Mouse (Mus musculus): ENCODE measurements around the gene Scp2. TPM values are rescaled to one million over a fixed set of nuclear protein-coding genes. Genes with fewer than 3 reads are reported as not detected.
A peak's percentile ranks its signal among the peaks of the same experiment; 100 is the strongest.
"Not testable (repeated sequence)": the region's sequence is repeated elsewhere in the genome, so short reads cannot be mapped to it uniquely, and the experiment has no call there.

Scp2 gene
- 218 and 242 TPM in 2 replicates for polyA plus RNA-seq (2012; rRNA removed)

- no peak for DNase-seq (ENCODE audit: extremely low spot score in 1 of 2, low spot score in 1 of 2)
Observed at GRCm38 (mm10) chr4:108144880-108145279, at the start of gene Scp2. Gene Scp2, minus strand, starts transcription at chr4:108144998.

DNA sequence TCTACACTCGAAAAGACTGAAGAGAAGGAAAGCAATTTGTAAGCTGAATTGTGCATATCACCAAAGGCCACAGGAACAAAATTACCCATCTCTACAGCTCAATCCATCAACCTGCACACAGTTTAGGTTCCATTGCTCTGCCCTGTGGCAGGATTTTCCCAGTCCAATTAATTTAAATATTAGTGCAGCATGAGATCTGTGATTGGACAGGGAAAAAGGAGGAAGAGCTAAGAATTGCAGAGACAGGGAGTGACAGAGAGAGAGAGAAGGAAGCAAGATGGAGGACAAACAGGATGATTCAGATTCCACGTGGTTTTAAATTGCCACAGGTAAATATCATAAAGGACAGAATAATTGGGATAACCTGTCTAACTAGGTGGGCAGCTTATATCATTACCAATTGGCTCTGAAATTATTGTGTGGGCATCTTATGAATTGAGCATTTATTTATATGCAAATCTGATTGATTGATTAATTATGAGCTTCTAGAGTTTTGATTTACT, 48.1 kb upstream of the Scp2 start:
- no peak for DNase-seq (ENCODE audit: extremely low spot score in 1 of 2, low spot score in 1 of 2)

DNA sequence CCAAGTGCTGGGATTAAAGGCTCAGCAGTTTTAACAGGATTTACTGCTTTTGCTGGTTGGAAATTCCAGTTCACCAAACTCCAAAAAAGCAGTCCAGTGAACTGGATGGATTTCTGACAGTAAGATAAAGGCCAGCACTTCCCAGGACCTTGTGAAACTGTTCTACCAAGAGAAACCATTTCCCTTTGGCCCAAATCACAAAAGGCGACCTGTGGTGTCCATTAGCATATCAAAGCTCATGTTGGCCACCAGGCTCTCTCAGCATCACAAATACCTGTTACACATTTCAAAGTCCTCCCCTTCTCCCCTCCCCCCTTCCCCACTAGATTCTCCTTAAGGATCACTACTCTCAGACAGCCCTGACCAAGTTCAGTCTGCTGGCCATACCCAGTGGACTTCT, 37.5 kb upstream of the Scp2 start:
- no peak for DNase-seq (ENCODE audit: extremely low spot score in 1 of 2, low spot score in 1 of 2)

DNA sequence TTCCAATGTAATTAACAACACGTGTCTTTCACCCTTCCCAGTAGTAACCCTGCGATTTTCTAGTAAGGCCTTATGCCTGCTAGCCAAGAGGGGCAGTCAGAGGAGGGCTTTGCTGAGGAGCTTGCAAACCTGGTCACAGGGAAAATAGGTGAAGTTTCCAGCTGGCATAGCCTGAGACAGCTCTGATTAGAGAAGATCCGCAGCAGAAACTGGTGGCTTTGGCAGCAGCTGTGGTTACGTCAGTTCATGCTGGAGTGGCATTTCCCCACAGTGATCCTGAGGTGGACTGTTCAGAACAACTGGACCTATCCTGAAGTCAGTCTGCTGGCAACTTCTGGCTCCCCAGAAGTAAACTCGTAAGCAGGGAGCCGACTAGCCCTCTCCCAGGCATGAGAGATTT, 23.3 kb upstream of the Scp2 start:
- DNase-seq (ENCODE audit: extremely low spot score in 1 of 2, low spot score in 1 of 2), result no peak

- peak in 1 of 2 experiments; percentile 15 for DNase-seq (ENCODE audit: extremely low spot score in 1 of 2, low spot score in 1 of 2)
Observed at GRCm38 (mm10) chr4:108166874-108167273, 22.1 kb upstream of the Scp2 start.

GRCm38 (mm10) chr4:108165152-108165895, 20.5 kb upstream of the Scp2 start, which contains the start of gene Echdc2:
Gene Echdc2, plus strand, starts transcription at chr4:108165437.
- peak in 1 of 2 experiments; percentile 15 for DNase-seq (ENCODE audit: extremely low spot score in 1 of 2, low spot score in 1 of 2)

DNA sequence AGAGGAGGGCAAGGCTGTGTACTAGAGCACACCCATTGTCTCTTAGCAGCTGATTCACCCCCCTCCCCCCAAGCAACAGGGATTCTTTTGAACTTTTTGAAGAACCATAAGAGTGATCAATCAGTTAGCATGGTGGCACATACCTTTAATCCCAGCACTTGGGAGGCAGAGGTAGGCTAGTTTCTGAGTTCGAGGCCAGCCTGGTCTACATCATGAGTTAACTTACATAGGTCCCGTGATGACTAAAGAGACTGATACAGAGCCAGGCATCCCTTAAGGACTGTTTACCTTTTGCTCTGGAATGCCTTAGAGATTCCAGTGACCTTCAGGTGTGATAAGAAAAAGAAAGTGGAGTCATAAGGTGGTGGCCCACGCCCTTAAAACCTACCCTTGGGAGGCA, 18.5 kb upstream of the Scp2 start:
- DNase-seq (ENCODE audit: extremely low spot score in 1 of 2, low spot score in 1 of 2), result no peak

DNA sequence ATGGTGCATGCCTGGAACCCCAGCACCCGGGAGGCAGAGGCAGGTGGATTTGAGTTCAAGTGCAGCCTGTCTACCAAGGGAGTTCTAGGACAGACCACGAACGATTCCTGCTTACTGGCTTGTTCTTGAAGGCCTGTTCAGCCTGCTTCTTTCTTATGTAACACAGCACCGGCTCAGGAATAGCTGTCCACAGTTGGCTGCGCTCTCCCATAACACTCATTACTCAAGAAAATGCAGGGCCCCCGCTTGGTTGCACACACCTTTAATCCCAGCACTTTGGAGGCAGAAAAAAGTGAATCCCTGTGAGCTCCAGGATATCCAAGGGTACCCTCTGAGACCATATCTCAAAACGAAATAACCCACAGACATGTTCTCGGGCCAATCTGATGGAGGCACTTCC, 17.1 kb upstream of the Scp2 start:
- no peak for DNase-seq (ENCODE audit: extremely low spot score in 1 of 2, low spot score in 1 of 2)

GRCm38 (mm10) chr4:108155141-108155540, 10.3 kb upstream of the Scp2 start:
- DNase-seq (ENCODE audit: extremely low spot score in 1 of 2, low spot score in 1 of 2), result not testable (repeated sequence)

DNA sequence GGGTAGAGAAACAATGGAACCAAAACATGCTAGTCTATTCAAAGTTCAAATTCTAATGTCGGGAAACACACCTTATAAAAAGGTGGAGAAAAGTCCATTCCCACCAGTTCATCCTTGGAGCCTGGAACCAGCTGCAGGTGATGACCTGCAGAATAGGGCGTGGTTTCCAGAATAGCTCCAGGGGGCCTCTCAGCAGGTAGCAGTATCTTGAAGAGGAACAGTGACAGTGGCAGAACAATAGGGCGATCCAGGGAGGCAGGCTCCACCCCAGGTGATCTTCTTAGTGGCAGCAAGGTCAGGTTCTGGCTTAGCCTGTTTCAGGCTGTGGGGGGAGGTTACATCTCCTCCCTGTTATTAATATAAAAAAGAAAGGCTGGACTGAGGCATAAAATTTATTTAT, 756 bp upstream of the Scp2 start:
- DNase-seq (ENCODE audit: extremely low spot score in 1 of 2, low spot score in 1 of 2), result not testable (repeated sequence)

- no peak for DNase-seq (ENCODE audit: extremely low spot score in 1 of 2, low spot score in 1 of 2)
Observed at GRCm38 (mm10) chr4:108143778-108144177, 1.0 kb downstream of the Scp2 start.

- DNase-seq (ENCODE audit: extremely low spot score in 1 of 2, low spot score in 1 of 2), result not testable (repeated sequence)
Observed at GRCm38 (mm10) chr4:108143178-108143577, 1.6 kb downstream of the Scp2 start.

GRCm38 (mm10) chr4:108136938-108137337, 7.9 kb downstream of the Scp2 start:
- DNase-seq (ENCODE audit: extremely low spot score in 1 of 2, low spot score in 1 of 2), result no peak

- DNase-seq (ENCODE audit: extremely low spot score in 1 of 2, low spot score in 1 of 2), result no peak
Observed at GRCm38 (mm10) chr4:108130452-108130851, 14.3 kb downstream of the Scp2 start.

DNA sequence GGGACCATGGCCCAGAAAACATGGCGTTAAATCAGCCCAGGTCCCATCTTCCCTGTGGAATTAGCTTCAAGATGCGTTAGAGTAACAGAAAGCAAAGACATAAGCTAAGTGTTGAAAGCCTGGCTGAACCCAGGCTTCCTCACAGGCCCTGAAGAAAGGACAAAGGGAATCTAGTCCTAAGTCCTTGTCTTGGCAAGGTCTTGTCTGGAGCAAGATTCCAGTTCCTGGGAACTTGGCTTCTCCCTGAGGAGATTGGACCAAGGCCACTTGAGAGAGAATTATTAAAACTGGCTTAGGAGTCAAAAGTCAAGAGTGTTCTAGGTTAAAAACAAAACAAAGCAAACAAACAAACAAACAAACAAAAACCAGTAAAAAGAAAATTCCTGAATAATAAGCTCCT, 16.5 kb downstream of the Scp2 start:
- no peak for DNase-seq (ENCODE audit: extremely low spot score in 1 of 2, low spot score in 1 of 2)

- no peak for DNase-seq (ENCODE audit: extremely low spot score in 1 of 2, low spot score in 1 of 2)
Observed at GRCm38 (mm10) chr4:108127516-108127915, 17.3 kb downstream of the Scp2 start.

DNA sequence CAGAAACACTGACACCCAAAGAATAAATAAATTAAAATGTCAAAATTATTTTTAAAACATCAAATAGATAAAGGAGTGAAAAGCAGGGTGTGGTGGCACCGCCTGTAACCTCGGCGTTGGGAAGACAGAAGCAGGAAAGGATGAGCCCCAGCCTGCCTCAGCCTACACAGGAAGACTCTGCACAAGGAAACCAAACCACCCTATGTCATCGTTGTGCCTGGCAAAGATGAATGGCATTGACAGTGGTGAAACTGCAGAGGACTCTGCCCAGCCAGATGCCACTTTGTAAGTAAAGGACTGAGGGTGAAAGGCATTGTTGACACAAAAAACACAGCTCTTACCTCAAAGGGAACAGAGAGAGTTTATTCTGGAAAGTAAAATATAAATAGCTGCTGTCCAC, 18.5 kb downstream of the Scp2 start:
- no peak for DNase-seq (ENCODE audit: extremely low spot score in 1 of 2, low spot score in 1 of 2)

- no peak for DNase-seq (ENCODE audit: extremely low spot score in 1 of 2, low spot score in 1 of 2)
Observed at GRCm38 (mm10) chr4:108124104-108124503, 20.7 kb downstream of the Scp2 start.

DNA sequence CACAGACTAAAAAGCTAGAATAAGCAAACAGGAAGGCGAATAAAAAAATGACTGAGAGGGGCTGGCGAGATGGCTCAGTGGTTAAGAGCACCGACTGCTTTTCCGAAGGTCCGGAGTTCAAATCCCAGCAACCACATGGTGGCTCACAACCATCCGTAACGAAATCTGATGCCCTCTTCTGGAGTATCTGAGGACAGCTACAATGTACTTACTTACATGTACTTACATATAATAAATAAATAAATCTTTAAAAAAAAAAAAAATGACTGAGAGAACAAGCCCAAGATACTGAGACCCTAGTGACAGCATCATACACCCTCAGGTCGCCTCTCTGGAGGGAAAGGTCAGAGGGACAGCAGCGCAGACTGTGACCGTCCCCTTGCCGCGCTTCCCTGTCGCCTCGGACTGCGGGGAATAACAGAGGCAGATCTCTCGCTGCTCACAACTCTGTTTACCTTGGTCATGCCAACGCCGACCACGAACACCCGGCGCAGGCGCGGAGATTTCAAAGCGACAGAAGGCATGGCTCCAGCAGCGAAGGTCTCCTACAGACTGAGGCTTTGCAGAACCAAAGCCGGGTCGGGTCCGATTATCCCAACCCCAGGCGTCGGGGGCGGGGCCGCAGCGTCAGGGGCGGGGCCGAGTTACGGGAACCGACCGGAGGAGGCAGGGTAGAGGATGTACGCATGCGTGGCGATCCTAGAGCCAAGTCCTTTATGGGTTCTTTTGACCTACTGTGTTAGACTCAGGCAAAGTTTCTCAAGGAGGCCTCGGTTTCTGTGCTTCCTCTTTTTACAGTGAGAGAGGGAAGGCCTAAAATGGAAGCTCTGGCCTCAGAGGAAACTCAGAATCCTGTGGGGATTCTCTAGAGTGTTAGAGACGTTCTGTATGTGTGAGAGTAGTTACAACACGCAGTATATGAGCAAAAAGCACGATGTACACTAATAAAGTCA, 26.6 kb downstream of the Scp2 start:
- DNase-seq (ENCODE audit: extremely low spot score in 1 of 2, low spot score in 1 of 2), result peak; percentile 86 to 94

DNA sequence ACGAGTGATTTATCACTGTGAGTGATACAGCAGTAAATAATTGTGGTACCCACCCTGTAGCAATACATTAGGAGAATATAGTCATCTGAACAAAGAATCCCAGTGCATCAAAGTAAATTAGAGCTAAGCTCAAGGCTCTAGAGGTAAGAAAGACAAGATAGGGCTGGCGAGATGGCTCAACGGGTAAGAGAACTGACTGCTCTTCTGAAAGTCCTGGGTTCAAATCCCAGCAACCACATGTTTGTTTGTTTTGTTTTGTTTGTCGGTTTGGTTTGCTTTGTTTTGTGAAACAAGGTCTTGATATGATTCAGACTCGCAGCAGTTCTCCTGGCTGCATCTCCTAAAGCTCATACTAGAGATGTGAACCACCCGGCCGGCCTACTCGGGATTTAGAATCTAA, 27.3 kb downstream of the Scp2 start:
- peak in 1 of 2 experiments; percentile 16 for DNase-seq (ENCODE audit: extremely low spot score in 1 of 2, low spot score in 1 of 2)

DNA sequence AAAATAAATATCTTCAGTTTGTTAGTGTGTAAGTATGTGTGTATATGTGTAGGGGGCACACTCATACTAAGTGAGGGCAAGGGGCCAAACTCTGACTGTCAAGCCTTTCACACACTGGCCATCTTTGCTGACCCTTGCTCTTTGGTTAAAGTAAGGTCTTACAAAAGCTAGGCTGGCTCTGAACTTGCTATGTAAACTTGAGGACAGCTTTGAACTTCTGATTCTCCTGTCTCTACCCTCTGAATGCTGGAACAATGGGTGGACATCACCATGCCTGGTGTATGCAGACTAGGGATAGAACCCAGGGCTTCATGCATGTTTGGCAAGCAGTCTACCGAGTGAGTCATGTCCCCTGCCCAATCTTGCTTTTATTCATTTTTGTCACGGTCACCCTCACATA, 28.3 kb downstream of the Scp2 start:
- no peak for DNase-seq (ENCODE audit: extremely low spot score in 1 of 2, low spot score in 1 of 2)

Data from frontal cortex, adult 2 months (tissue).